9 mouse cellular contexts compared by ENCODE assay signal in genomic region chr1:24134792-24135191, GRCm38 (mm10). TPM values are rescaled to one million over a fixed set of nuclear protein-coding genes. Genes with fewer than 3 reads are reported as not detected.
DNase-seq lines count a peak whose midpoint lies in the region; ATAC-seq and TF ChIP-seq lines count a peak whose summit lies in the region.
"Had no signal": no experiment of that assay in that cellular context is flagged by ENCODE, and none has a peak within 500 bp of the region (broad histone marks: within the 10 kb centered on the region; RNA-seq: fewer than 3 reads in every experiment).

No protein-coding gene starts in this region.

- 0% methylated on average over 1 of the region's 1 CpGs for WGBS in forebrain, embryonic 14.5 days
- 0% methylated on average over 1 of the region's 1 CpGs for WGBS in midbrain, embryonic 14.5 days

- peak; percentile 86 for TF ChIP-seq CTCF in layer of hippocampus, adult 2 months (conservative IDR thresholded peaks at IDR 0.05)

- no peaks in the 10 kb centered on the region for H3K27me3 ChIP-seq in forebrain, embryonic 14.5 days (replicated peaks; ENCODE audit: control insufficient read depth, insufficient read depth, low read length)
- H3K27me3 ChIP-seq in midbrain, embryonic 14.5 days (ENCODE audit: control insufficient read depth, insufficient read depth, low read length): no peaks in the 10 kb centered on the region

- no peak overlapping the region for H3K4me3 ChIP-seq in layer of hippocampus, adult 2 months
- no peak overlapping the region for H3K4me3 ChIP-seq in forebrain, embryonic 14.5 days (ENCODE audit: low read depth, low read length)
- H3K4me3 ChIP-seq in midbrain, embryonic 14.5 days (replicated peaks; ENCODE audit: low read depth, low read length): no peak overlapping the region
- H3K4me3 ChIP-seq: myocyte had no signal

- no peaks in the 10 kb centered on the region for H3K9me3 ChIP-seq in forebrain, embryonic 14.5 days (replicated peaks; ENCODE audit: control insufficient read depth, low read length)
- H3K9me3 ChIP-seq in midbrain, embryonic 14.5 days (ENCODE audit: control insufficient read depth, low read length): no peaks in the 10 kb centered on the region

- H3K4me1 ChIP-seq in forebrain, embryonic 14.5 days (ENCODE audit: control insufficient read depth, insufficient read depth, low read length): peaks cover 5% of the 10 kb centered on the region; the same call in 1 of the 2 replicates
- H3K4me1 ChIP-seq in midbrain, embryonic 14.5 days (ENCODE audit: control insufficient read depth, insufficient read depth, low read length): peaks cover 2% of the 10 kb centered on the region; the same call in 1 of the 2 replicates

- no peak overlapping the region for H3K27ac ChIP-seq in layer of hippocampus, adult 2 months
- H3K27ac ChIP-seq in forebrain, embryonic 14.5 days (ENCODE audit: low read depth, low read length): no peak overlapping the region
- H3K27ac ChIP-seq in midbrain, embryonic 14.5 days (replicated peaks; ENCODE audit: low read depth, low read length): no peak overlapping the region

- peak; percentile 86 for ATAC-seq in forebrain, embryonic 14.5 days
- peak; percentile 53; the same call in 1 of the 2 replicates for ATAC-seq in midbrain, embryonic 14.5 days (ENCODE audit: low FRiP score, low TSS enrichment)

- peak in 1 of 2 experiments; percentile 21 for DNase-seq in layer of hippocampus, adult 2 months (ENCODE audit: low spot score in 2 of 2)
- DNase-seq in layer of hippocampus, adult 9-11 months: no peak
- DNase-seq in R1 (ENCODE audit: low read depth, low spot score): peak; percentile 58
- peak; percentile 92 for DNase-seq in forebrain, embryonic 14.5 days (ENCODE audit: low spot score)
- DNase-seq in midbrain, embryonic 14.5 days: peak; percentile 84
- DNase-seq in ovary, postnatal 10 days (ENCODE audit: low spot score): no peak
- DNase-seq in heart, adult 11 months: no peak
- DNase-seq in heart, postnatal 4 days: no peak

- H3K4me2 ChIP-seq in forebrain, embryonic 14.5 days (ENCODE audit: low read length): no peak overlapping the region
- H3K4me2 ChIP-seq in midbrain, embryonic 14.5 days (ENCODE audit: low read length): no peak overlapping the region

- no peak overlapping the region for H3K9ac ChIP-seq in forebrain, embryonic 14.5 days (ENCODE audit: low read length)
- no peak overlapping the region for H3K9ac ChIP-seq in midbrain, embryonic 14.5 days (replicated peaks; ENCODE audit: low read length)

- no peaks in the 10 kb centered on the region for H3K36me3 ChIP-seq in forebrain, embryonic 14.5 days (ENCODE audit: control insufficient read depth, insufficient read depth, low read length)
- no peaks in the 10 kb centered on the region for H3K36me3 ChIP-seq in midbrain, embryonic 14.5 days (ENCODE audit: control insufficient read depth, insufficient read depth, low read length)

RNA-seq across cellular contexts. Expression of gene Fam135a, which starts 34.7 kb away (rescaled TPM):
- total RNA-seq in layer of hippocampus, adult 2 months (2021): 10 to 100 TPM; 24.8 to 29.0 TPM
- polyA plus RNA-seq in forebrain, embryonic 14.5 days (2014; fragmentation: Nextera tagmentation; extraction: Ambion mirVana): 28.6 and 30.5 TPM in 2 replicates
- polyA plus RNA-seq in midbrain, embryonic 14.5 days (2014; fragmentation: Nextera tagmentation; extraction: Ambion mirVana): 29.5 and 35.4 TPM in 2 replicates
- total RNA-seq in heart, postnatal 4 days (2021): 10 to 100 TPM; 42.5 to 43.1 TPM

RNA-seq across cellular contexts. Expression of gene Col9a1, which starts 42.6 kb away (rescaled TPM):
- under 1 TPM; 0.31 to 0.42 TPM for total RNA-seq in layer of hippocampus, adult 2 months (2021)
- 0.57 and 0.73 TPM in 2 replicates for polyA plus RNA-seq in forebrain, embryonic 14.5 days (2014; fragmentation: Nextera tagmentation; extraction: Ambion mirVana)
- polyA plus RNA-seq in midbrain, embryonic 14.5 days (2014; fragmentation: Nextera tagmentation; extraction: Ambion mirVana): 0.50 and 0.86 TPM in 2 replicates
- under 1 TPM; 0.50 to 0.86 TPM for total RNA-seq in heart, postnatal 4 days (2021)
- polyA plus RNA-seq: myocyte had no signal

Comparison
In these comparisons a context has a peak if more than half of its experiments do, and no peak if none do; other contexts are left out.
1. DNase-seq: peak in R1 (single experiment), forebrain, embryonic 14.5 days (single experiment) and midbrain, embryonic 14.5 days (single experiment); none in layer of hippocampus, adult 9-11 months (single experiment), ovary, postnatal 10 days (single experiment), heart, adult 11 months (single experiment) and heart, postnatal 4 days (single experiment).